Mouse (Mus musculus) stomach, postnatal 0 days (tissue): Measurements from ENCODE around the gene Sh3pxd2a.

Source experiments
- CTCF ChIP-seq: IDR thresholded peaks from 2 replicates; pipeline ENCODE4 v1.5.1; 2016; ENCODE audit warnings: antibody characterized with exemption, low read depth, mild to moderate bottlenecking, moderate library complexity
- EP300 ChIP-seq: optimal IDR thresholded peaks from 2 replicates; pipeline ENCODE3; 2016; ENCODE audit warnings: antibody characterized with exemption

GRCm38 (mm10) chr19:47456021-47456420 is 8.2 kb downstream of the Sh3pxd2a start:
- TF ChIP-seq CTCF (no peak), EP300 (no peak)
